Comparison of ENCODE assay signal across 8 mouse cellular contexts in the genomic region with DNA sequence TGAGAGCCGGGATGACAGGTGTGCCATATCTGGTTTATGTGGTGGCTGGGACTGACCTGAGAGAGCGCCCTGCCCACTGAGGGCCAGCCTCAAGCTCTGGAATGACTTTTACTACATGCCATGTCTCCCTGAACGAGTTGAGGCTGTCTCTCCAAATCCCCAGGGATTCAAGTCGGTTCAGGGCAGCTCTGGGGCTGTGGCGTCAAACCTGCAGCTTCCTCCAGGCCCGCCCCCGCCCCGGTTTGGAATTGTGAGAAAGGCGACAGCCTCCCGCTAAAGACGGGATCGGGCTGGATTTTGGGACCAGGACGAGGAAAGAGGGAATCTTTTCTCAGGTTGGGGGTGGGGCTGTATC. TPM values are rescaled to one million over a fixed set of nuclear protein-coding genes. Genes with fewer than 3 reads are reported as not detected.
DNase-seq lines count a peak whose midpoint lies in the region; ATAC-seq lines count a peak whose summit lies in the region.

No protein-coding gene starts in this region.

- H3K27ac ChIP-seq in heart, embryonic 11.5 days (ENCODE audit: low read depth, low read length), result no peak overlapping the region
- peak overlapping the region; percentile 4; the same call in 1 of the 2 replicates for H3K27ac ChIP-seq in limb, embryonic 15.5 days
- H3K27ac ChIP-seq in stomach, embryonic 15.5 days, result 0 out of 2 replicates have a peak overlapping the region, but pooled peaks have one; percentile 3

- H3K4me2 ChIP-seq in heart, embryonic 11.5 days, result peak overlapping the region; percentile 82
- peak overlapping the region; percentile 79 for H3K4me2 ChIP-seq in limb, embryonic 15.5 days
- peak overlapping the region; percentile 86 for H3K4me2 ChIP-seq in stomach, embryonic 15.5 days

- ATAC-seq in heart, embryonic 11.5 days (replicated peaks; ENCODE audit: insufficient number of reproducible peaks, low FRiP score, low TSS enrichment), result peak; percentile 50; the same call in 1 of the 2 replicates
- ATAC-seq in limb, embryonic 15.5 days (ENCODE audit: insufficient number of reproducible peaks, low FRiP score, low TSS enrichment, low read depth), result no peak
- ATAC-seq in stomach, embryonic 15.5 days (ENCODE audit: insufficient read depth, low FRiP score, low read depth), result 0 out of 2 replicates have a peak, but pooled peaks have one; percentile 3

- H3K36me3 ChIP-seq in heart, embryonic 11.5 days (ENCODE audit: control insufficient read depth, insufficient read depth, low read length), result no peaks in the 10 kb centered on the region
- H3K36me3 ChIP-seq in limb, embryonic 15.5 days, result no peaks in the 10 kb centered on the region
- no peaks in the 10 kb centered on the region for H3K36me3 ChIP-seq in stomach, embryonic 15.5 days

- DNase-seq in kidney, adult 18-20 months, result peak; percentile 59
- no peak for DNase-seq in kidney, adult 9 months
- DNase-seq in adipocyte (ENCODE audit: low spot score), result peak; percentile 91
- no peak for DNase-seq in natural killer cell, adult 2 months (ENCODE audit: low spot score in 2 of 2)
- no peak for DNase-seq in gastrocnemius, postnatal 25 days

- peaks cover 31% of the 10 kb centered on the region for H3K27me3 ChIP-seq in heart, embryonic 11.5 days (ENCODE audit: control insufficient read depth, insufficient read depth, low read length)
- H3K27me3 ChIP-seq in limb, embryonic 15.5 days, result peaks cover 10% of the 10 kb centered on the region; the same call in 1 of the 2 replicates
- H3K27me3 ChIP-seq in stomach, embryonic 15.5 days (replicated peaks), result no peaks in the 10 kb centered on the region

- H3K9ac ChIP-seq in heart, embryonic 11.5 days (ENCODE audit: low read depth, low read length), result no peak overlapping the region
- no peak overlapping the region for H3K9ac ChIP-seq in limb, embryonic 15.5 days
- H3K9ac ChIP-seq in stomach, embryonic 15.5 days, result no peak overlapping the region

- H3K9me3 ChIP-seq in heart, embryonic 11.5 days (replicated peaks; ENCODE audit: control insufficient read depth, low read length), result no peaks in the 10 kb centered on the region
- H3K9me3 ChIP-seq in limb, embryonic 15.5 days, result no peaks in the 10 kb centered on the region
- H3K9me3 ChIP-seq in stomach, embryonic 15.5 days, result no peaks in the 10 kb centered on the region

- H3K4me1 ChIP-seq in heart, embryonic 11.5 days (ENCODE audit: control insufficient read depth, insufficient read depth, low read length), result peaks cover 12% of the 10 kb centered on the region
- H3K4me1 ChIP-seq in limb, embryonic 15.5 days, result peaks cover 25% of the 10 kb centered on the region
- H3K4me1 ChIP-seq in stomach, embryonic 15.5 days, result peaks cover 8% of the 10 kb centered on the region

- 3% methylated on average over 13 of the region's 13 CpGs for WGBS in heart, embryonic 11.5 days (ENCODE audit: insufficient replicate concordance)
- WGBS in limb, embryonic 15.5 days, result 3% methylated on average over 13 of the region's 13 CpGs
- WGBS in stomach, embryonic 15.5 days, result under 1% methylated on average over 13 of the region's 13 CpGs

- H3K4me3 ChIP-seq in heart, embryonic 11.5 days (ENCODE audit: low read depth, low read length), result peak overlapping the region; percentile 56
- H3K4me3 ChIP-seq in limb, embryonic 15.5 days, result peak overlapping the region; percentile 56
- H3K4me3 ChIP-seq in stomach, embryonic 15.5 days (replicated peaks), result peak overlapping the region; percentile 56

RNA-seq across cellular contexts. Expression of a gene that starts 2.9 kb away (rescaled TPM):
- polyA plus RNA-seq in heart, embryonic 11.5 days (2014; fragmentation: Nextera tagmentation; extraction: Ambion mirVana), result 1.7 and 2.2 TPM in 2 replicates
- 4.1 and 4.4 TPM in 2 replicates for polyA plus RNA-seq in limb, embryonic 15.5 days (2015; fragmentation: Nextera tagmentation; extraction: Ambion mirVana)
- polyA plus RNA-seq in stomach, embryonic 15.5 days (2015; fragmentation: Nextera tagmentation; extraction: Ambion mirVana), result 4.1 and 4.4 TPM in 2 replicates
- under 1 TPM; 0.33 to 0.56 TPM for total RNA-seq in gastrocnemius, postnatal 25 days (2021)

RNA-seq across cellular contexts. Expression of a gene that starts 26.7 kb away (rescaled TPM):
- 35.1 and 36.9 TPM in 2 replicates for polyA plus RNA-seq in heart, embryonic 11.5 days (2014; fragmentation: Nextera tagmentation; extraction: Ambion mirVana)
- polyA plus RNA-seq in limb, embryonic 15.5 days (2015; fragmentation: Nextera tagmentation; extraction: Ambion mirVana), result 40.6 and 44.5 TPM in 2 replicates
- 43.1 and 43.7 TPM in 2 replicates for polyA plus RNA-seq in stomach, embryonic 15.5 days (2015; fragmentation: Nextera tagmentation; extraction: Ambion mirVana)
- 100 to 1,000 TPM; 132 to 134 TPM for total RNA-seq in gastrocnemius, postnatal 25 days (2021)

RNA-seq across cellular contexts. Expression of a gene that starts 27.7 kb away (rescaled TPM):
- polyA plus RNA-seq in heart, embryonic 11.5 days (2014; fragmentation: Nextera tagmentation; extraction: Ambion mirVana), result 24.0 and 24.7 TPM in 2 replicates
- polyA plus RNA-seq in limb, embryonic 15.5 days (2015; fragmentation: Nextera tagmentation; extraction: Ambion mirVana), result 43.6 and 45.5 TPM in 2 replicates
- 41.4 and 44.3 TPM in 2 replicates for polyA plus RNA-seq in stomach, embryonic 15.5 days (2015; fragmentation: Nextera tagmentation; extraction: Ambion mirVana)
- 10 to 100 TPM; 20.7 to 22.7 TPM for total RNA-seq in gastrocnemius, postnatal 25 days (2021)

RNA-seq across cellular contexts. Expression of a gene that starts 48.0 kb away (rescaled TPM):
- polyA plus RNA-seq in heart, embryonic 11.5 days (2014; fragmentation: Nextera tagmentation; extraction: Ambion mirVana), result 1.3 and 1.6 TPM in 2 replicates
- polyA plus RNA-seq in limb, embryonic 15.5 days (2015; fragmentation: Nextera tagmentation; extraction: Ambion mirVana), result 1.5 and 1.8 TPM in 2 replicates
- 9.5 and 20.2 TPM in 2 replicates for polyA plus RNA-seq in stomach, embryonic 15.5 days (2015; fragmentation: Nextera tagmentation; extraction: Ambion mirVana)
- total RNA-seq in gastrocnemius, postnatal 25 days (2021), result 10 to 100 TPM in 1 of 2 experiments, 1 to 10 TPM in 1; 2.5 to 26.2 TPM

Comparison
In these comparisons a context has a peak if more than half of its experiments do, and no peak if none do; other contexts are left out.
1. DNase-seq: peak in kidney, adult 18-20 months (single experiment) and adipocyte (single experiment); none in kidney, adult 9 months (single experiment), natural killer cell, adult 2 months (0 of 2) and gastrocnemius, postnatal 25 days (single experiment).
2. Peak in every context shown above with its lines, with median percentiles within 50 percentile points of each other: H3K4me2 ChIP-seq and H3K4me3 ChIP-seq.